Mouse (Mus musculus) stomach, embryonic 14.5 days (tissue): ENCODE measurements around the gene Gkn2. TPM values are rescaled to one million over a fixed set of nuclear protein-coding genes. Genes with fewer than 3 reads are reported as not detected.

Experiments used
- ATAC-seq: fragments of 200-750 bp; cut with Nextera tagmentation; 2 replicates; pipeline ENCODE4 v1.8.0; 2017; ENCODE audit warnings: low read depth, moderate TSS enrichment; ENCODE audit not compliant: insufficient number of reproducible peaks, insufficient read depth, low FRiP score
- H3K27ac ChIP-seq: fragments of 300-500 bp; sonication (generic); 2 replicates; pipeline ENCODE4 v1.5.1; 2014; ENCODE audit warnings: mild to moderate bottlenecking, low read length, moderate library complexity, mixed read lengths
- H3K27me3 ChIP-seq: fragments of 300-500 bp; sonication (generic); 2 replicates; pipeline ENCODE4 v1.6.1; 2014; ENCODE audit warnings: low read length, control low read depth, mixed read lengths; ENCODE audit not compliant: control insufficient read depth, insufficient read depth
- H3K36me3 ChIP-seq: fragments of 300-500 bp; sonication (generic); 2 replicates; pipeline ENCODE4 v1.6.1; 2014; ENCODE audit warnings: mild to moderate bottlenecking, control low read depth, low read length, moderate library complexity, mixed read lengths; ENCODE audit not compliant: control insufficient read depth, insufficient read depth
- H3K4me1 ChIP-seq: fragments of 300-500 bp; sonication (generic); 2 replicates; pipeline ENCODE4 v1.6.1; 2014; ENCODE audit warnings: low read length, control low read depth, mixed read lengths; ENCODE audit not compliant: control insufficient read depth, insufficient read depth
- H3K4me2 ChIP-seq: fragments of 300-500 bp; sonication (generic); replicated peaks from 2 replicates; pipeline ENCODE4 v1.6.1; 2014; ENCODE audit warnings: low read depth, low read length, control low read depth
- H3K4me3 ChIP-seq: fragments of 300-500 bp; sonication (generic); 2 replicates; pipeline ENCODE4 v1.5.1; 2014; ENCODE audit warnings: low read depth, low read length, control low read depth
- H3K9ac ChIP-seq: fragments of 300-500 bp; sonication (generic); replicated peaks from 2 replicates; pipeline ENCODE4 v1.6.1; 2014; ENCODE audit warnings: low read depth, mild to moderate bottlenecking, control low read depth, low read length, moderate library complexity, mixed read lengths
- H3K9me3 ChIP-seq: fragments of 300-500 bp; sonication (generic); 2 replicates; pipeline ENCODE4 v1.6.1; 2016; ENCODE audit warnings: low read depth, low read length, control low read depth; ENCODE audit not compliant: control insufficient read depth
- WGBS: fragments of 180-500 bp; shearing (Covaris S2); extraction: QIAGEN DNeasy Blood & Tissue Kit; methylation state at CpG from one replicate; pipeline ENCODE4 v1.1.7; 2014; 5-methylcytosine and 5-hydroxymethylcytosine counted together
- polyA plus RNA-seq: library from polyadenylated mRNA; unstranded; fragments of >200 nt; fragmentation: Nextera tagmentation; extraction: Ambion mirVana; gene quantifications from 2 replicates; pipeline ENCODE4 v1.2.1, GENCODE M21; 2014

The Gkn2 gene
- polyA plus RNA-seq, 1 experiment from 2014 or later, result 1.6 TPM

DNA sequence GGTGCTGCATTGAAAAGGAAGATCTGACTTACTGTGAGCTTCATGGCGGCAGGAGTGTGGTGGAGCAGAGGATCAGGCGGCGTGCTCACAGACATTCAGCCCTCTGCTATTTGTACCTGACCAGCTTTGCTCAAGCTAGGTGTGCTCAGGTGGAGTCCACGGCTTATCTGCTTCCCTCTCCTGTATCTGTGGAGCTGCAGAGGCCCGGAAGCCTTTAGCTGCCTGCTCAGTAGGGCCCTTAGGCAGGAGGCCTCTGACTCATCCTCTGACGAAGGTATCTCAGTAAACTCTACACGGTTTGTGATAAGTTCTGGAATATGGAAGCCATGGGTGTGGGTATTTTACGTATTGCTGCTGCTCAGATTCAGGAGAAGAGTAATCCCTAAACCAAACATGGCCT, 22.3 kb upstream of the Gkn2 start, which contains the start of gene Gkn1:
Gkn1 (minus strand) TSS at position 114 of the 400 bp plus-strand sequence.
- 78% methylated on average over 8 of the region's 8 CpGs for WGBS
- H3K9ac ChIP-seq, result no peak within 1 kb of the TSS
- no peak within 1 kb of the TSS for H3K4me3 ChIP-seq
- no peak for ATAC-seq
- H3K27ac ChIP-seq, result no peak within 1 kb of the TSS
- H3K9me3 ChIP-seq, result no peaks in the 10 kb centered on the region
- no peak within 1 kb of the TSS for H3K4me2 ChIP-seq
- H3K4me1 ChIP-seq, result 0 out of 2 replicates have a peak, but pooled peaks cover 3% of the 10 kb centered on the region
- no peaks in the 10 kb centered on the region for H3K36me3 ChIP-seq
- H3K27me3 ChIP-seq, result no peaks in the 10 kb centered on the region

DNA sequence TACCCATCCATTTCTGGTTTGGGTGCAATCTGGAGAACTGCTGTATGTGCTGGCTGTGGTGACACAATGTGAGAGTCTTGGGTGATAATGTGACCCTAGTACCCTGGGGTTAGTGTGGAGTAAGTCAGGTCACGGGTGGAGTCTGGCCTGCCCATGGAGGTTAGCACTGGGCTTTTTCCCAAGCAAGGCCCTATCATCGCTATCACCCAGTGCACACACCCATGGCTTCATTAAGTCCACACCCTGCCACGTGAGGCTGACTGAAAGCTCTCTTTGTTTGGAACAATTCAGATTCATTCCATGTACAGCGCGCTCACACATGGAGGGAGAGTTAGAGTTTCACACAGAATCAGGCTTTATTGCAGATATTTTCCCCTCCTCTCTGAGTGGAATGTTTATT, 18.7 kb upstream of the Gkn2 start:
- no peak for ATAC-seq

DNA sequence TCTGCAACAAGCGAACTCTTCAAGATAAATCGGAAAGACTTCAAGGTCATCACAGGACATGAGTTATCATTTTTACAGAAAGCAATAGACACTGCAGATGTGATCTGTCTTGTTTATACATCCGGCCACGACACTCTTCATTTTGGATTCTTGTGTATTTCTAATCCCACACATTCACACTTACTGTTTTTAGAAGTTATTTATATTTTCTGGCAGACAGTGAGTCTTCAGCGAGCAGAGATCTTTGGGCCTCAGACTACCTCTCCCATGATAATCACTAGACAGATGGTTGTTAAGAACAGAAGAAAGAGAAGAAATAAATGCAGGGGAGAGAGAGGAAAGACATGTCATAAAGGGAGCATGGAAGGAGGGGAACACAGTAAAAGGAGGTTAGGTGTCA, 3.9 kb upstream of the Gkn2 start:
- no peaks in the 10 kb centered on the region for H3K9me3 ChIP-seq
- no peak for ATAC-seq

More for the DNA sequence above, 18.7 kb upstream of the Gkn2 start:
- H3K4me1 ChIP-seq, result 0 out of 2 replicates have a peak, but pooled peaks cover 3% of the 10 kb centered on the region
- no peak overlapping the region for H3K27ac ChIP-seq
- 68% methylated on average over 5 of the region's 5 CpGs for WGBS
- H3K4me3 ChIP-seq, result no peak overlapping the region
- no peaks in the 10 kb centered on the region for H3K36me3 ChIP-seq
- no peaks in the 10 kb centered on the region for H3K9me3 ChIP-seq
- H3K4me2 ChIP-seq, result no peak overlapping the region
- H3K9ac ChIP-seq, result no peak overlapping the region
- no peaks in the 10 kb centered on the region for H3K27me3 ChIP-seq

DNA sequence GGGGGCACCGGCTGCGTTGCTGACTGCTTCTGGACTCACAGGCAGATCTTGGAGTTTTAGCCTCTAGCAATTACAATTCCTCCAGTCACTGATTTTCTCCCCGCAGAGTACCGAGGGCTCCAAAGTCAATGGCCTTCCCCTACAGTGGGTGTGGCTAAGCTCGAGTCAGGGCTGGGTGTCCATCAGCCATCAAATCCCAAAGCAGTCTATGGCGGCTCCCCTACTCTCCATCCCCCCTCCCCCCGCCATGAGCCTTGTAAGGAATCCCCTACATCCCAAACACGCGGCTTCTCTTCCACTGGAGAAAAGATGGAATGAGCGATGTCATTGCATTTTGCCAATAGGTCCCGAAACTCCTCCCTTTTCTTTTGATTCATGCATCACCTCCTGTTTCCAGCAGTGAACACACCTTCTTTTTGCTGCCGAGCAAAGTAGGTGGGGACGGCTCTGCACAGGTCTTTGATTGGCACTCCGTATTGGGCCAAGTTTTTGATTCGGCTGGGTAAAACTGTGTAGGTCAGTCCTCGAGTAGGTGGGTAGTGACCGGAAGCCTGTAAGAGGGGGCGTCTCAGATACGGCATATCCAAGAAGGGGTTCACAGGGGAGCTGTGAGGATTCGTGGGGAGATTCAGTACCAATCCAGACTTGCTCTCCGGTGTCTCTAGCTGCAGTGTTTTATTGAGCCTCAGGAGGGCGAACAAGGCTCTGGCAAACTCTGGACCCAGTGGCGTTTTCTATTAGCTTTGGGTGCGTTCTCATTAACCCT, 11.0 kb downstream of the Gkn2 start:
- Histone ChIP-seq H3K9me3 (no peaks in the 10 kb centered on the region), H3K4me1 (no peaks in the 10 kb centered on the region; the same call in 1 of the 2 replicates), H3K27ac (no peak overlapping the region), H3K9ac (no peak overlapping the region), H3K27me3 (0 out of 2 replicates have a peak, but pooled peaks cover 5% of the 10 kb centered on the region), H3K36me3 (no peaks in the 10 kb centered on the region), H3K4me2 (peak overlapping the region; percentile 51), H3K4me3 (peak overlapping the region; percentile 17)
- 13% methylated on average over 24 of the region's 24 CpGs for WGBS
- no peak for ATAC-seq

More for the DNA sequence above, 3.9 kb upstream of the Gkn2 start:
- H3K9ac ChIP-seq, result no peak overlapping the region
- H3K36me3 ChIP-seq, result no peaks in the 10 kb centered on the region
- H3K4me1 ChIP-seq, result no peaks in the 10 kb centered on the region
- no peaks in the 10 kb centered on the region for H3K27me3 ChIP-seq
- no peak overlapping the region for H3K4me3 ChIP-seq
- H3K27ac ChIP-seq, result no peak overlapping the region
- WGBS, result 77% methylated on average over 5 of the region's 5 CpGs
- no peak overlapping the region for H3K4me2 ChIP-seq

- no peaks in the 10 kb centered on the region for H3K9me3 ChIP-seq
- H3K27ac ChIP-seq, result no peak overlapping the region
- ATAC-seq, result no peak
- H3K4me3 ChIP-seq, result no peak overlapping the region; the same call in 1 of the 2 replicates
- 41% methylated on average over 6 of the region's 6 CpGs for WGBS
- no peaks in the 10 kb centered on the region; the same call in 1 of the 2 replicates for H3K4me1 ChIP-seq
- H3K4me2 ChIP-seq, result peak overlapping the region; percentile 51
- no peak overlapping the region for H3K9ac ChIP-seq
- no peaks in the 10 kb centered on the region for H3K36me3 ChIP-seq
- 0 out of 2 replicates have a peak, but pooled peaks cover 5% of the 10 kb centered on the region for H3K27me3 ChIP-seq
Observed at GRCm38 (mm10) chr6:87384761-87385160, 11.6 kb downstream of the Gkn2 start.

- WGBS, result 10% methylated on average over 7 of the region's 7 CpGs
- Histone ChIP-seq H3K4me1 (no peaks in the 10 kb centered on the region; the same call in 1 of the 2 replicates), H3K27ac (no peak overlapping the region), H3K27me3 (0 out of 2 replicates have a peak, but pooled peaks cover 5% of the 10 kb centered on the region), H3K4me3 (no peak overlapping the region), H3K9me3 (no peaks in the 10 kb centered on the region), H3K36me3 (no peaks in the 10 kb centered on the region), H3K9ac (no peak overlapping the region), H3K4me2 (no peak overlapping the region)
- ATAC-seq, result no peak
Observed at GRCm38 (mm10) chr6:87386203-87386602, 13.0 kb downstream of the Gkn2 start.

GRCm38 (mm10) chr6:87386681-87387080, 13.5 kb downstream of the Gkn2 start:
- Histone ChIP-seq H3K9me3 (no peaks in the 10 kb centered on the region), H3K4me2 (no peak overlapping the region), H3K4me1 (no peaks in the 10 kb centered on the region; the same call in 1 of the 2 replicates), H3K4me3 (no peak overlapping the region), H3K27ac (no peak overlapping the region), H3K36me3 (no peaks in the 10 kb centered on the region), H3K27me3 (0 out of 2 replicates have a peak, but pooled peaks cover 5% of the 10 kb centered on the region), H3K9ac (no peak overlapping the region)
- WGBS, result 83% methylated on average over 10 of the region's 10 CpGs
- no peak for ATAC-seq

- Histone ChIP-seq H3K36me3 (no peaks in the 10 kb centered on the region), H3K9ac (no peak within 1 kb of the TSS), H3K9me3 (no peaks in the 10 kb centered on the region), H3K27ac (peak within 1 kb of the TSS; percentile 27; the same call in 1 of the 2 replicates), H3K27me3 (no peaks in the 10 kb centered on the region), H3K4me1 (no peaks in the 10 kb centered on the region; the same call in 1 of the 2 replicates), H3K4me3 (no peak within 1 kb of the TSS), H3K4me2 (no peak within 1 kb of the TSS)
- WGBS, result 52% methylated on average over 7 of the region's 7 CpGs
- ATAC-seq, result peak; percentile 64
Observed at GRCm38 (mm10) chr6:87388877-87389276, 15.7 kb downstream of the Gkn2 start, which contains the start of gene Gkn3. Gene Gkn3 (minus strand): TSS chr6:87388935.
